Mouse (Mus musculus) liver (tissue): Measurements from ENCODE around the gene Pde4dip.

Source experiments
- DNase-seq: peaks from one replicate; pipeline ENCODE4 v3.0.0-alpha.2; 2020; ENCODE audit warnings: mixed read lengths

Gene Pde4dip

GRCm38 (mm10) chr3:97888168-97888901, at the start of gene Pde4dip:
Pde4dip (minus strand) TSS chr3:97888707.
- no peak for DNase-seq

GRCm38 (mm10) chr3:97937945-97938266, 49.4 kb upstream of the Pde4dip start:
- no peak for DNase-seq

DNA sequence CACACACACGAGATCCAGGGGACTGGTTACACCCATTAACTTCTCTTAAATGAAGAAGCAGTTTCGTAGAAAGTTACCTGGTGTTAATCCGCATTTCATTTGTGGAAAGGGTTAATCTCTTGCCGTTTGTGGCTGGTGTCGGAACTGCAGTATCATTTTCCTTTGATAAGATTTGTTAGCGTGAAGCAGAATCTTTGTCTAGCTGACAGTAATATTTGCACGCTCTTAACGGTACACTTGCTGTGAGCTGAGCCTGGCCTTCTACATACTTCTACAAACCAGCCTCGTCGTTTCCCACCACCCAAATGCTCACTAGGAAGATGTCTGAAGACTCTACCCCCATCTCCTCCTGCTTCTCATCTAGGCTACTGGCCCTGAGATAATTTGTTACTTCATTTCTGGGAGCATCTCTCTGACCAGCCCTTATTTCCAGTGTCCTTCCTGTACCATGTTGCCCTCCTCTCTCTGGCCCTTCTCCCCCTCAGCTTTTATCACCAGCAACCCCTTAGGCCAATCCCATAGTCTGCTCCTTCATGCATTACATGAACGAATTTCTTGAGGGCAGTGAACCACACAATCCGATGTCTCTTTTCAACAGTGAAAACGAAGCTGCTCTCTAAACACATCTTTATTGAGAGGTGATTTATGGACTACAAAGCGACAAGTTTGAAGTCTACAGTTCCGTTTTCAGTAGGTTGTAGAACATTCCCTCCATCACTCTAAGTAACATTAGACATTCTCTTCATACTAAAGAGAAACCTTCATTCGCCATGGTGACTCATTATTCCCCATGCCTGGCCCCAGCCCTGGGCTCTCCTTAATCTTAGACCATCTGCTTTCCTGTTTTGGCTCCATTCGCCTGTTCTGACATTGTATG, 48.8 kb upstream of the Pde4dip start:
- DNase-seq: no peak

GRCm38 (mm10) chr3:97934331-97935300, 46.1 kb upstream of the Pde4dip start:
- DNase-seq: no peak

- DNase-seq: no peak
Observed at GRCm38 (mm10) chr3:97933811-97934210, 45.3 kb upstream of the Pde4dip start.

DNA sequence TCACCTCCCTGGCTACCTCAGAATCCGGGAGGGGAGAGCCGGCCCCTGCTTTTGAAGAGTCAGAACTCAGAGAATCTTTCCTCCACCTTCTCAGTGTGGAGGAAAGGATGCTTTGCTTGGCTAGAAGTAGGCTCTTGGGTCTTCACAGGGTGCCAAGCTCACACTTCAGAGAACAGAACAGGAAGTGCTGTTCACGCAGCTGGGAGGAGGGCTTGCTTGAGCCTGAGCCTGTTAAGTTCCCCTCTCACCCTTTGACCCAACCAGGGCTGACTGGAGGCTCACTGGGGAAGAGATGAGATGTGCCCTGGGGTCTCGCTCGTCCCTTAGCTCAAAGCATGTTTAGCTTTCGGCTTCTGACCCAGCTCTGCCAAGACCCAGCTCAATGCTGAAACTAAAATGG, 44.7 kb upstream of the Pde4dip start:
- no peak for DNase-seq

DNA sequence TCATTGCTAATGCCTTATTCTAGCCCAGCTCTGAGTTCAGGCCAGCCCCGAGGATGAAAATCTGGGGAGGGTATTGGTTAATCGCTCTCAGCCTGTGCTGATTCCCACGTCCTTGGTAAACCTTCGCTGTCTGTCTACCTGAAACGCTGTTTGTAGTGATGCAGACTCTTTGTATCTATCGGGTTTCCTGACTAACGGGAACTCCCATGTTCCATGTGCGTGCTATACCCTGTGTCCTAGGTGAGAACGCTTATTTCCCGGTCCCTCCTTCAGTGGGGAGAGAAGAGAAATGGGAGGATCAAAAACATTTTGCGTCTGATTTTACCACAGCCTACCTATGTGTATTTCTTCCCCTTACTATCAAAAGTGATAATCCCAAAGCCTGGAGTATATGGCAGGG, 44.3 kb upstream of the Pde4dip start:
- no peak for DNase-seq

DNA sequence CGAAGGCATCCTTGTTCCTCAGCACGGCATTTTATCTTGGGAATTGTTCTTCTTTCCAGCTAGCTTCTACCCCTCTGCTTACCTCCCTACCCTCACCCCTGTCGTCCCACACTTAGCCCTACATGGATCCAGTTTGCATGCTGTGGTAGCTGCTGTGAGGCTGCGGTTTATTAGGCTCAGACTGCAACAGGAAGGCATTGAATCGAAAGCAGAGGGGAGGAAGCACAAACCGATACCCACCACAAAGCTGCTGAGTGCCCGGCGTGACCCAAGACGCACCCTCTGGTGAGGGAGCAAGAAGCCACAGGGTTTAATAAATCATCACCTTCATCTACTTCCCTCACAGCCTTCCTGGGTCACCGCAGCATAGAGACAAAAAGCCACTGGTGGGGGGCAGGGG, 43.6 kb upstream of the Pde4dip start:
- peak; percentile 39 for DNase-seq

GRCm38 (mm10) chr3:97931310-97931885, 42.9 kb upstream of the Pde4dip start:
- no peak for DNase-seq

DNA sequence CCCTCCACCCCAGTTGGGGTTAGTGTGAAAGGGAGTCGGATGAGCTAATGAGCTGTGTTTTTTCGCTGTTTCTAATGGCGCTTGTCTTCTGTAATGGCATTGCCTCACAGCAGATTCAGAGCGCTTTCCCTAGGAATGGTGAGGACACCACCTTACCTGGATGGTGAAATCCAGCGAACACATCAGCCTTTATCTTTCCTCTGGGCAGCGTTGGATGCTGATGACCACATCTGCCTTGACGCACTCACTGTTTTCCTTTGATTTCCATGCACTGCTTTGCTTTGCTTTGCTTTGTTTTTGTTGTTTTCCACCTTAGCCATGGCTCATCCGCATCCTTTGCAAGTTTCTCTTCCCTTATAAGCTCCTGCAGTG, 42.3 kb upstream of the Pde4dip start:
- DNase-seq: no peak

DNA sequence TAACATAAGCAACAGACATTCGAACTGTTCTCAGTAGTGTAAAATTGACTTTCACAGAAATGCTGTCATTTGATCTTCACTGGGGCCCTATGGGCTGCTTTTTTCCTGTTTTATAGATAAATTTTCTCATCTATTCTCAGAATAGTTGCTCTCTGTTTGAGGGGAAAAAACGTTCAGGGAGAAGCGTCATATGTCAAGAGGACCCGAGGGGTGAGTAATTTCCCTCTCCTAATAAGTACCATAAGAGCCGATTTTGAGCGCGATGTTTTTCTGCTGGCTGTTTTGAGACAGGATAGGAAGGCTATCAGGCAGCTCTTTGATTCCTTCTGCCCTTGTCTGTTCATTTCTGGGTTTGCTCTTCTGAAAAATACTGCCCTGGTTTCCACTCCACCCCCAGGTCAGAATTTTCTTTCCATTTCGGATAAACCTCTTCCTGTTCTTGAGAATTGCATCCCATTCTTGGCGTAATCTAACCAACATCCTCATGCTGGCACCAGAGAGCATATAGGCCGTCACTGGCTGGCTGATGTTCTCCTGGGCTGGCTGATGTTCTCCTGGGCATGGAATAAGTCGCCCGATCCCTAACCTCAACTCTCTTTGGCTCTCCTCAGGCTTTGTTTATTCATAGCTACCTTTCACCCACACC, 41.8 kb upstream of the Pde4dip start:
- DNase-seq: no peak

DNA sequence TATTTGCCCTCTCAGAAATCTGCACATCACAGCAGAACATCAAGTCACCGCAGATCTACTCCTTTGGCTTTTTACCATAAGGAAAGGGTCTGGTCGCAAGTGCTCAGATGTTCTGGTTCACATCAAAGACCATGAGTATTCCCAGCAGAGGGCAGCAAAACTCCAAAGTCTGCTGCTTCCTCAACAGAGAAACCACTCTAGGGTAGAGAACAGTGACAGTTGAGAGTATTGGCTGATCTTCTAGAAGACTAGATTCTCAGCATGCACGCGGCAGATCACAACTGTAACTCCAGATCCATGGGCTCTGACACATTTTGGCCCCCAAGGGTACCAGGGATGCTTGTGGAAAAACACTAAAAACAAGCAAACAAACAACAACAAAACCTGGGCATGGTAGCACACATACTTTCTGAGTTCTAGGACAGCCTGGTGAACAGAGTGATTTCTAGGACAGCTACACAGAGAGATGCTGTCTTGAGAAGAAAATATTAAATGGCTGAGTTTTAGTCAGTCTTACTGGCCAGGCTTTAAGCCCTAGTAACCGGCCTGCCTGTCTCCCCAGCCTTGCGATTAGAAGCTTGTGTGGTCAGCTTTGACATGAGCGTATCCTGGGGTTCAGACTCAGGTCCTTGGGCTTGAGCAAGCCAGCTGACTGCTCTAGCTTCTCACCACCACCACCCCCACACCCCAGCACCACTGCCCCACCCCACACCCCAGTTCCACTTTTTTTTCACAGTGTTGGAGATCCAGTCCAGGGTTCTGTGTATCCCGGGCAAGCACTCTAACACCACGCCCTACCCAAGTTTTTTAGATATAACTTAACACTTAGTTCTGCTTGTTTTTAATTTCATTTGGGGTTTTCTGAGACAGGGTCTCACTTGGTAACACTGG, 40.7 kb upstream of the Pde4dip start:
- DNase-seq: peak; percentile 77

DNA sequence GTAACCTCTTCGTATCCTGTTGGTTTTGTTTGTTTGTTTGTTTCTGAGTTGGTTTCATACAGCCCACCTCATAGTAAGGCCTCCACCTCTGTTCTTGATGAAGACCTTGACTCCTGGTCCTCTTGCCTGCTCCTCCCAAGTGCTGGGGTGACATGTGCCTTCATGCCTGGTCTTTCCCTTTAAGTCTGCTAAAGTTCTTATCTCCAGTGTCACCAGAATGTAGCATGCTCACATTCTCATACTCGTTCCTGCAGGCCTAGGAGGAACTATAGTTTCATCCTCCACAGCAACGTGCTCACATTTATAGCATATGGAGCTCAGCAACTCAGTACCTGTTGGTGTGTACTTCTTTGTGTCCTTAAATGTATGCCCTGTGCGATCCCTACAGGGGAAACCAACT, 38.8 kb upstream of the Pde4dip start:
- no peak for DNase-seq

- DNase-seq: no peak
Observed at GRCm38 (mm10) chr3:97925246-97925645, 36.7 kb upstream of the Pde4dip start.

- no peak for DNase-seq
Observed at GRCm38 (mm10) chr3:97918885-97919550, 30.5 kb upstream of the Pde4dip start.

- DNase-seq: no peak
Observed at GRCm38 (mm10) chr3:97915081-97915480, 26.6 kb upstream of the Pde4dip start.

- DNase-seq: no peak
Observed at GRCm38 (mm10) chr3:97911093-97911492, 22.6 kb upstream of the Pde4dip start.

DNA sequence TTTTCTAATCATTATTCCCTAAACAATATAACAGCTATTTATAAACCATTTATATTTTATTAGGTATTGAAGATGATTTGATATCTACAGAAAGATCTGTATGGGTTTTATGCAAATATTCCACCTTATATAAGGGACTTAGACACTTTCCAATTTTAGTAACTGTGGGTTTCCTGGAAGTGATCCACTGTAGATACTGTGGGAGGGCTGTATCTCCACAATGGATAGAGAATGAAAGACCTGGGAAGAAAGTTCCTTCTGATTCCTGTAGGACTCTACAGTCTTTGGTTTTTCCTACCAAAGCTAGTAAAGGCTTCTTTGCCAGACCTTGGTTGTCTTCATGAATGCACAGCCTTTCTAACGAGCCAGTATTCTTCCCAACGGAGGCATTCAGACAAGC, 21.2 kb upstream of the Pde4dip start:
- no peak for DNase-seq

DNA sequence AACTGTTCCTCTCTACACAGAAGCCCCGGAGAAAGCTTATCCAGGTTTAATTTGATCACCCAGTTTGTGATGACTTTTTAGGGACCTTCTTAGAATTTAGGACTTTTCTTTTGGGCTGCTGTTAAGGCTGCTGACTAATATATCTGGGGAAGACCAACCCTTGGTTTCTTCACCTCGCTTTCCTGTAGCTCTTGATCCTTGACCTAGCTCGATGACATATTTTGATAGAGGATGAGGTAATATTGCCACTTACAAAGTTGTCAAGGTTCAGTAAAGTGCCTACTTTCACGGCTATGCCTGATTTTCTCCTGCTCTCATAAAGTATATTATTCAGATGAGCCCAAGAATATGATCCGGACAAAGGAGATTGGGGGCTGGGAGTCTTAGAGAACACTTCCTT, 13.1 kb upstream of the Pde4dip start:
- DNase-seq: no peak
